Mouse (Mus musculus): Measurements from ENCODE around the gene Rtf1. TPM values are rescaled to one million over a fixed set of nuclear protein-coding genes. Genes with fewer than 3 reads are reported as not detected.
"Not testable (repeated sequence)": the region's sequence is repeated elsewhere in the genome, so short reads cannot be mapped to it uniquely, and the experiment has no call there.

Rtf1 gene
- polyA plus RNA-seq (2015; fragmentation: Nextera tagmentation; extraction: Ambion mirVana): 49.3 and 50.1 TPM in 2 replicates

DNA sequence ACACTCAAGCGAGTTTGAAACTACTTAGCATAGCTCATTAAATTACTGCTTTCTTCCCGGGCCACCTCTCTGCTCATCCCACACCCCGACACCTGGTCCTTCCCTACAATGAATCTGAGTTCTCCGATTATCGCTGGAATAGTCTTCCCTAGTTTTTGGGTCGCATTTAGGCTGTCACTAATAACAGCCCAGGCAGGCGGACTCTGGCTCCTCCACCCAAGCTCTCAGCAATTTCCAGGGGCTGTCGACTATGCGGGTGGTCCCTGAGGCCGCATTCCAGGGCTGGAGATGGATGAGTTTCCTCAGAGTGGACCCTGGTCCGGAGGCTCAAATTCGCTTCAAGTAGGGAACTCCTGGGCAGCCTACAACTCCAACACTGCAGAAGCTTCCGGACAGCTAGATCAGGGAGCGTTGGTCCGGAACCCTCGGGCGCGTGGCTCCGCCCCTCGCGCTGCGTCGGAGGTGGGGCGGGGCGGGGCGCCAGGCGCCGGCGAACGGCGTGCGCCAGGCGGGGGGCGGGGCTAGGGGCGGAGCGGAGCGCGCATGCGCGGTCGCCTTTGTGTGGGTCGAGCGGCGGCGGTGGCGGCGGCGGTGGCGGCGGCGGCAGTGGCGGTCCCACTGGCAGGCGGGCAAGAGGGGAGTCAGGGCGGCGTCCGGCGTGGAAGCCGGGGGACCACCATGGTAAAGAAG lies at the start of gene Rtf1:
Gene Rtf1, plus strand, starts transcription at position 544 of the 690 bp plus-strand sequence.
- H3K36me3 ChIP-seq: no peaks in the 10 kb centered on the region
- peak within 1 kb of the TSS; percentile 100 for H3K4me3 ChIP-seq
- no peaks in the 10 kb centered on the region for H3K9me3 ChIP-seq
- peak; percentile 97 for ATAC-seq (ENCODE audit: low FRiP score, low read depth)
- peaks cover 35% of the 10 kb centered on the region for H3K4me1 ChIP-seq (replicated peaks)
- H3K27ac ChIP-seq (replicated peaks): peak within 1 kb of the TSS; percentile 87
- WGBS: under 1% methylated on average over 49 of the region's 58 CpGs
- H3K9ac ChIP-seq: peak within 1 kb of the TSS; percentile 99
- peak within 1 kb of the TSS; percentile 96 for H3K4me2 ChIP-seq
- H3K27me3 ChIP-seq: no peaks in the 10 kb centered on the region

DNA sequence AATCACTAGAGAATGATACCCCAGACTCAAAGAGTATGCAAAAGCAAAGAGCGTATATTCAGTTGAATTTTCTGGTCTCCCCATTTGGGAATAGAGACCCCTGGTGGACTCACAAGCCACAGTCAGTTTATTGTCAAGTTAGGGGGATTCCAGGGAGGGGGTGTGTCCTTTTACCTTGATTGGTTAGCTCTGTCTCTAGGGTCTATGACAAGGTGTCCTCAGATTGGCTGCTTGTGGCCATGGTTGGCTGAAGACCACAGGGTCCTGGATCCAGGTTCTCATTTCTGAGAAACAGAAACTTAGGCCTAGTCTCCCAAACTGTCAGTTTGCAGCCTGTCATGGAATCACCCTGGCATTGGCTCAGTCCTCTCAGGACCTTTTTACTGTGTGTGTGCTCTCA lies 38.1 kb upstream of the Rtf1 start:
- no peaks in the 10 kb centered on the region for H3K9me3 ChIP-seq
- no peak overlapping the region for H3K4me2 ChIP-seq
- no peaks in the 10 kb centered on the region for H3K27me3 ChIP-seq
- no peaks in the 10 kb centered on the region for H3K4me1 ChIP-seq (replicated peaks)
- no peaks in the 10 kb centered on the region for H3K36me3 ChIP-seq
- no peak for ATAC-seq (ENCODE audit: low FRiP score, low read depth)
- H3K4me3 ChIP-seq: no peak overlapping the region
- no peak overlapping the region for H3K27ac ChIP-seq (replicated peaks)
- WGBS: 74% methylated on average over 1 of the region's 1 CpGs
- H3K9ac ChIP-seq: no peak overlapping the region

DNA sequence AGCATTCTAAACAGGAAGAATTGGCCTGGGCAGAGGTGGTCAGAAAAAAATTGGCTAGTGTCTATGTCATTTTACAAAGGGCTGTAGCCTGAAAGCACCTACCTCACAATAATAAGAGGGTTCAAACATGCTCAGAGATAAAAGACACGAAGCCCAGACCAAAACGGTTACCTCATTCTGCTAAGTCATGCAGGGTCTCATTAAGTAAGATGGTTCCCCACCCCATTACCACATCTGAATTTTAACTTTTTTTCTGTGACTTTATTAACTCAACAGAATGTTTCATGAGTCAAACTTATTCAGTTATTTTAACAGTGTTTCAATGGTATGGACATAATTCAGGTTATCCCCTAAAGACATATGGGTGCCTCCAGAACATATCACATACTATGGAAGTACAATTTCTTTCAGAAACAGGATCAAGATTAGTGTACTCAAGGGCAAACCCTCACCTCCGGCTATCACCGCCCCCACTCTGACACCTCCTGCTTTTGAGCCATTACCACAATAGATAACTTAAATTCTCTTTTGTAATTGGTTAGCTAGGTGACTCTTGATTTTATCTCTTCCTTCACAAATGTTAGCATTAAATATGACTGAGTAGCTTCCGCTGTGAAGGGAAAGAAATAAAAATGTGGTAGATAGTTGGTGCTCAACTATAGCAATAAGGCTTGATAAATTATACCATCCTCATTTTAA lies 33.5 kb upstream of the Rtf1 start:
- Histone ChIP-seq H3K9ac (no peak overlapping the region), H3K27ac (replicated peaks) (no peak overlapping the region), H3K9me3 (no peaks in the 10 kb centered on the region), H3K36me3 (no peaks in the 10 kb centered on the region), H3K4me2 (no peak overlapping the region), H3K27me3 (no peaks in the 10 kb centered on the region), H3K4me1 (replicated peaks) (no peaks in the 10 kb centered on the region), H3K4me3 (no peak overlapping the region)
- 99% methylated on average over 5 of the region's 5 CpGs for WGBS
- no peak for ATAC-seq (ENCODE audit: low FRiP score, low read depth)

GRCm38 (mm10) chr2:119644254-119644653 lies 30.6 kb upstream of the Rtf1 start:
- H3K36me3 ChIP-seq: no peaks in the 10 kb centered on the region
- ATAC-seq (ENCODE audit: low FRiP score, low read depth): no peak
- 92% methylated on average over 5 of the region's 5 CpGs for WGBS
- H3K4me3 ChIP-seq: no peak overlapping the region
- no peak overlapping the region for H3K4me2 ChIP-seq
- H3K27ac ChIP-seq (replicated peaks): no peak overlapping the region
- no peak overlapping the region for H3K9ac ChIP-seq
- H3K4me1 ChIP-seq (replicated peaks): no peaks in the 10 kb centered on the region
- no peaks in the 10 kb centered on the region for H3K27me3 ChIP-seq
- no peaks in the 10 kb centered on the region for H3K9me3 ChIP-seq

GRCm38 (mm10) chr2:119662220-119663182 lies 12.4 kb upstream of the Rtf1 start, which contains the start of gene Ndufaf1:
TSS of gene Ndufaf1 (minus strand) at chr2:119662827.
- H3K4me3 ChIP-seq: peak within 1 kb of the TSS; percentile 94
- peak within 1 kb of the TSS; percentile 83 for H3K4me2 ChIP-seq
- H3K27ac ChIP-seq (replicated peaks): 0 out of 2 replicates have a peak within 1 kb of the TSS, but pooled peaks have one; percentile 44
- no peaks in the 10 kb centered on the region for H3K9me3 ChIP-seq
- peaks cover 13% of the 10 kb centered on the region for H3K4me1 ChIP-seq (replicated peaks)
- 2% methylated on average over 44 of the region's 44 CpGs for WGBS
- peak within 1 kb of the TSS; percentile 88 for H3K9ac ChIP-seq
- H3K36me3 ChIP-seq: peaks cover 19% of the 10 kb centered on the region
- peak; percentile 85 for ATAC-seq (ENCODE audit: low FRiP score, low read depth)
- H3K27me3 ChIP-seq: no peaks in the 10 kb centered on the region

DNA sequence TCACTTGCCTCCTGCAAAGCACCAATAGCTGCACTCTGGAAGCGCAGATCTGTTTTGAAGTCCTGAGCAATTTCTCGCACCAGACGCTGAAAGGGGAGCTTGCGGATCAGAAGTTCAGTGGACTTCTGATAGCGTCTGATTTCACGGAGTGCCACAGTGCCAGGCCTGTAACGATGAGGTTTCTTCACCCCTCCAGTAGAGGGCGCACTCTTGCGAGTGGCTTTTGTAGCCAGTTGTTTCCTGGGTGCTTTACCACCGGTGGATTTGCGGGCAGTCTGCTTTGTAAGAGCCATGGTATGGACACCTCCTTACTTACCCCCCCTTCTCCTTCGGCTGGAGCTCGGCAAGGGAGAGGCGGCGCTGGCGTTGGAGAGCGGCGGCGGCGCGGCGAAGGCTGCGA lies 9.1 kb upstream of the Rtf1 start:
- not testable (repeated sequence) for ATAC-seq (ENCODE audit: low FRiP score, low read depth); H3K9me3 ChIP-seq; H3K4me2 ChIP-seq; H3K27me3 ChIP-seq; H3K4me3 ChIP-seq; H3K27ac ChIP-seq (replicated peaks); H3K9ac ChIP-seq; H3K36me3 ChIP-seq
- peaks cover 13% of the 10 kb centered on the region for H3K4me1 ChIP-seq (replicated peaks)
- 74% methylated on average over 22 of the region's 23 CpGs for WGBS

- H3K4me1 ChIP-seq (replicated peaks): peaks cover 3% of the 10 kb centered on the region
- no peak overlapping the region for H3K9ac ChIP-seq
- no peak overlapping the region for H3K4me2 ChIP-seq
- 13% methylated on average over 7 of the region's 7 CpGs for WGBS
- H3K36me3 ChIP-seq: no peaks in the 10 kb centered on the region
- no peaks in the 10 kb centered on the region for H3K27me3 ChIP-seq
- H3K9me3 ChIP-seq: no peaks in the 10 kb centered on the region
- H3K27ac ChIP-seq (replicated peaks): no peak overlapping the region
- ATAC-seq (ENCODE audit: low FRiP score, low read depth): no peak
- H3K4me3 ChIP-seq: no peak overlapping the region
Measured at GRCm38 (mm10) chr2:119669010-119669409, 5.9 kb upstream of the Rtf1 start.

DNA sequence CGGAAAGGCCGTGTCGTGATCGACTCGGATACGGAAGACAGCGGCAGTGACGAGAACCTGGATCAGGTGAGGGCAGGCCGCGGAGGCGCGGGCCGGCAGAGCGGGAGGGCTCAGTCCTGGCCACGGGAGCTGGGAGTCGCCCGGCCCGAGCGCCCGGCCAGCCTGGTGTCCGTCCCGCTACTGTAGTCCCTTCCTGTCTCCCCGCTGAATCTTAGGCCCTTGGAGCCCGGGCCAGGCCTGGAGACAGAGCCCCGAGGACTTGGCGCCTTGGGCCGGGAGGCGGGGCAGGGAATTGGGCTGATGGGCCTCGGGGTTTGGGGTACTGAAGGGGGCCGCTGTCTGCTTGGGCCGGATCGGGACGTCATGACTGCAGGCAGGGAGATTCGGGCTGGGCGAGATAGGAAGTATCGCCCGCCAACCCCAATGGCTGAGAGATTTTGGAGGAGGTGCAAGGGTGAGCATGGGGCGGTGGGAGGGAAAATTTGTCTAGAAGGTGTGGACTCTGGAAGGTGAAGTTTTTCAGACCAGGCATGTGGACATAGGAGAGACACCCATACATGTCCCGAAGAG lies 432 bp downstream of the Rtf1 start:
- Histone ChIP-seq H3K27me3 (no peaks in the 10 kb centered on the region), H3K9ac (peak overlapping the region; percentile 99), H3K4me3 (peak overlapping the region; percentile 100), H3K27ac (replicated peaks) (peak overlapping the region; percentile 83), H3K4me2 (peak overlapping the region; percentile 96), H3K9me3 (no peaks in the 10 kb centered on the region), H3K36me3 (no peaks in the 10 kb centered on the region), H3K4me1 (replicated peaks) (peaks cover 35% of the 10 kb centered on the region)
- WGBS: 0% methylated on average over 33 of the region's 39 CpGs
- ATAC-seq (ENCODE audit: low FRiP score, low read depth): peak; percentile 88

DNA sequence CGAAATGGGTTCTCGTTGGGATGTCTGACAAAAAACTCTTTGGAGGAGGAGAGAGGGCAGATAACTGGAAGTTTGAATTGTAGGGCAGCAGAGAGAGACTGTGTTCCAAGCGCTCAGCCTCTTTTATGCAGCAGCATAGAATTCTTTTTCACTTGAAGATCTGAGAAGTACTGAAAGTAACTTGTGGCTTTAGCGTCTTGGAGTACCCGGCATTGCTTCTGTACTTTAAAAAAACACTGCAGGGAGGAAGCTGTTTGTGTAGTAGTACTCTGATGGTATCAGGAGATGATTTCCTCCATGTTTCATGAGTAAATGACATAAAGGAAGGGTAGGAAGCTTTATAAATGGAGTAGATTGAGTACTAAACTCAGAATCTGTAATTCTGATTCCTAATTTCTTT lies 963 bp downstream of the Rtf1 start:
- Histone ChIP-seq H3K36me3 (no peaks in the 10 kb centered on the region), H3K27me3 (no peaks in the 10 kb centered on the region), H3K4me2 (peak overlapping the region; percentile 96), H3K9me3 (no peaks in the 10 kb centered on the region), H3K9ac (peak overlapping the region; percentile 99), H3K27ac (replicated peaks) (peak overlapping the region; percentile 83; the same call in 1 of the 2 replicates), H3K4me1 (replicated peaks) (peaks cover 35% of the 10 kb centered on the region), H3K4me3 (peak overlapping the region; percentile 100)
- ATAC-seq (ENCODE audit: low FRiP score, low read depth): no peak
- 7% methylated on average over 5 of the region's 5 CpGs for WGBS

DNA sequence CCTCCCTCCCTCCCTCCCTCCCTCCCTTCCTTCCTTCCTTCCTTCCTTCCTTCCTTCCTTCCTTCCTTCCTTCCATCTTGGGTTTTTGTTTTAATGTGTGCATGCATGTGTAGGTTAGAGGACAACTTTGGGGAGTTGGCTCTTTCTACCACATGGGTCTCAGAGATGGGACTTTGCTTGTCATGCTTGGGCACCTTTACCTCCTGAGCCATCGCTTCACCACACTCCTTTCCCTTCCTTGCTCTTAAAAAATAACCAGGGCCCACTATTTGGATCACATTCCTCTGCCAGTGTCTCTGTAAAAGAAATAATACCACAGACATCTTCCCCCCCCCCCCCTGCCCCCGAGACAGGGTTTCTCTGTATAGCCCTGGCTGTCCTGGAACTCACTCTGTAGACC lies 8.8 kb downstream of the Rtf1 start:
- no peak for ATAC-seq (ENCODE audit: low FRiP score, low read depth)
- H3K36me3 ChIP-seq: peaks cover 8% of the 10 kb centered on the region; the same call in 1 of the 2 replicates
- H3K9me3 ChIP-seq: no peaks in the 10 kb centered on the region
- 0 out of 2 replicates have a peak, but pooled peaks cover 4% of the 10 kb centered on the region for H3K4me1 ChIP-seq (replicated peaks)
- no peaks in the 10 kb centered on the region for H3K27me3 ChIP-seq
- H3K4me2 ChIP-seq: no peak overlapping the region
- H3K9ac ChIP-seq: no peak overlapping the region
- WGBS: 98% methylated on average over 2 of the region's 2 CpGs
- no peak overlapping the region for H3K27ac ChIP-seq (replicated peaks)
- H3K4me3 ChIP-seq: no peak overlapping the region

GRCm38 (mm10) chr2:119692003-119692701 lies 17.3 kb downstream of the Rtf1 start:
- no peaks in the 10 kb centered on the region for H3K27me3 ChIP-seq
- ATAC-seq (ENCODE audit: low FRiP score, low read depth): no peak
- H3K9me3 ChIP-seq: no peaks in the 10 kb centered on the region
- H3K27ac ChIP-seq (replicated peaks): no peak overlapping the region
- no peak overlapping the region for H3K4me2 ChIP-seq
- no peak overlapping the region for H3K4me3 ChIP-seq
- peaks cover 11% of the 10 kb centered on the region for H3K36me3 ChIP-seq
- no peaks in the 10 kb centered on the region for H3K4me1 ChIP-seq (replicated peaks)
- no peak overlapping the region for H3K9ac ChIP-seq
- 82% methylated on average over 9 of the region's 9 CpGs for WGBS

Data from hindbrain, embryonic 15.5 days (tissue).